Mouse (Mus musculus) brain, embryonic 14.5 days (tissue): ENCODE results near the gene Pagr1a. TPM values are rescaled to one million over a fixed set of nuclear protein-coding genes. Genes with fewer than 3 reads are reported as not detected.

Experiments
- DNase-seq: peaks from one replicate; pipeline ENCODE4 v3.0.0-alpha.2; 2011; ENCODE audit warnings: low read depth
- CTCF ChIP-seq: fragments of 200-500 bp; IDR thresholded peaks from 2 replicates; pipeline ENCODE4 v1.5.1; 2012; ENCODE audit warnings: inconsistent platforms, mild to moderate bottlenecking, moderate library complexity, borderline replicate concordance; ENCODE audit not compliant: insufficient read depth, insufficient read length; ENCODE audit errors: extremely low read depth
- POLR2A ChIP-seq: fragments of 200-500 bp; IDR thresholded peaks from 2 replicates; pipeline ENCODE4 v1.6.1; 2012; ENCODE audit warnings: mild to moderate bottlenecking, inconsistent platforms, borderline replicate concordance; ENCODE audit not compliant: poor library complexity, insufficient read depth, insufficient read length, severe bottlenecking; ENCODE audit errors: extremely low read depth
- polyA plus RNA-seq: library from polyadenylated mRNA; depleted of rRNA; stranded (reverse); fragments of >200 nt; gene quantifications from 2 replicates; pipeline ENCODE4 v1.2.3, GENCODE M21; 2012

The Pagr1a gene
- polyA plus RNA-seq, 1 experiment: 13.0 TPM

DNA sequence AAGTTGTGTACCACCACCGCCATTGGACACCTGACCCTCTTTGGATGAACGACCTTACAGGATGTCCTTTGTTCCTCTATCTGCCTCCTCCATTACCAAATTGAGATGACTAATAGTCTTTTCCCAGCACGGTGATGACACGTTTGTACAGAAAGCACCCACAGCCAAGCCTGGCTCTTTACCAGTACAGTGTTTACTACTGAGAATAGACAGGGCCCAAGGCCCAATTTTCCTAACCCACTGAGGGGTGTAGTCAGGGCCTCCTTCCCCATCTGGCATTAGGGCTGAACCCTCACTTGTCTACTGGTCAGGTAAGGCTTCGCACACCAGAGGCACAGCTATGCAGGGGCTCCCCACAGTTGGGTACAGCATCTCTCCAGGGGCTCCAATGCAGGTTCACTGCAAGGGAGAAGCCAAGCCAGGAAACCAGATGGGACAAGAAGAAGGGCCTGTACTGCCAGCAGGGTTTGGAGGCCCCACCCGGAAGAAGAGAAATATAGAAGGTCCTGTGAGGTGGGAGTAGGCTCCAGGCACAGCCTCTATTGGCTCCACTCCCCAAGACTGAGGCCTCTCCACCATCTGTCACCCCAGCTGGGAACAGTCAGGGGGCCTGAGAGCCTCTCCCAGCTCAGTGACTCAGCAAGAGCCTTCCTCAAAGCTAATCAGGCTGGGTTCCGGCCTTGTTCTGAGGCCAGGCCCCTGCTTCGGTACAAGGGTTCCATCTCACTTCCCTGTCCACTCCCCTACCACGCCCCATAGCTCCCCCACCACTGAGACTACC lies 8.7 kb downstream of the Pagr1a start:
- peak; percentile 87 for DNase-seq
- no peak for TF ChIP-seq CTCF
- TF ChIP-seq POLR2A: no peak

DNA sequence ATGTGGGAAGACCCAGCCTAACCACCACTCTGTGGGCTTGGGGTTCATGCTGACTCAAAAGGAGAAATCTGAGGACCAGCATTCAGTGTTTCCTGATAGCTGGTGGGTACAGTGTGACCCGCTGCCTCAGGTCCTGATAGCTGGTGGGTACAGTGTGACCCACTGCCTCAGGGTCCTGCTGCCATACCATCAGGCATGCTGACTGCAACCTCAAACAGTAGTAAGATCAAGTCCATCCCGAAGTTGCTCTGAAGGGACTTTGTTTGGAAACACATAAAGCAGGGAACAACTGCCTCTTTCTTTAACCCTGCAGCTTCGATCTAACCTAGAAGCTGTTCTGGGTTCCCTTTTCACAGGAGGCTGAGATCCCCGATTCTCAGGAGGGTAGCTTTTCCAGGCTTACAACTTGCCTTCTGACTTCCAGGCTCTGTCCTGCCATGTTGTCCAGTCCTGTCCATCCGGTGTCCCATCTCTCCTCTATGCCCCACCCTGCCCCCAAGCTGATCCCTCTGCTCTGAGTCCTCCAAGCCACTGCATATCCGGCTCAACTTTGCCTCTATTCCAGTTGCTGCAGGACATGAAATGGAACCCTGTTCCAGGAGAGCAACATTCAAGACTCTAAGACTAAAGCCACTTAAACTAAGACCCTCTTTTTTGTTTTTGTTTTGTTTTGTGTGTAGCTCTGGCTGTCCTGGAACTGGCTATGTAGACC lies 9.7 kb downstream of the Pagr1a start:
- TF ChIP-seq CTCF (no peak), POLR2A (no peak)
- no peak for DNase-seq

- DNase-seq: no peak
Observed at GRCm38 (mm10) chr7:127004122-127004875, 12.9 kb downstream of the Pagr1a start.

DNA sequence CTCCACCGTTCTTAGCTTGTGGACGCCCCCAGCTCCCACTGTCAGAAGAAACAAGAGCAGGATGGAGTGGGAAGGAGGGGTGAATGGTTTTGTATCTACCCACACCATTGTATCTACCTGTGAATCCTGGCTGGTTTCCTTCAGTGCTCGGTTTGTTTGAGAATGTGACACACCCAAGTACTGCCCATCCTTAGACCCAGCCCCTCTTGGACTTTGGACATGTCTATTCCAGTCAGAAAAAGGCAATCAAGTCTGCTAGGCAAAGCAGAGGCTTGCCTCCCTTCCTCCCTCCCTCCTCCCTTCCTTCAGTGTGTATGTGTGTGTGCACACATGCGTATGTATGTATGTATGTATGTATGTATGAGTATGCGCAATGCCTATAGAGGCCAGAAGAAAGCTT lies 13.5 kb downstream of the Pagr1a start:
- DNase-seq: no peak
- TF ChIP-seq POLR2A (no peak), CTCF (no peak)

More at GRCm38 (mm10) chr7:127004122-127004875, 12.9 kb downstream of the Pagr1a start:
- TF ChIP-seq CTCF (no peak), POLR2A (no peak)

DNA sequence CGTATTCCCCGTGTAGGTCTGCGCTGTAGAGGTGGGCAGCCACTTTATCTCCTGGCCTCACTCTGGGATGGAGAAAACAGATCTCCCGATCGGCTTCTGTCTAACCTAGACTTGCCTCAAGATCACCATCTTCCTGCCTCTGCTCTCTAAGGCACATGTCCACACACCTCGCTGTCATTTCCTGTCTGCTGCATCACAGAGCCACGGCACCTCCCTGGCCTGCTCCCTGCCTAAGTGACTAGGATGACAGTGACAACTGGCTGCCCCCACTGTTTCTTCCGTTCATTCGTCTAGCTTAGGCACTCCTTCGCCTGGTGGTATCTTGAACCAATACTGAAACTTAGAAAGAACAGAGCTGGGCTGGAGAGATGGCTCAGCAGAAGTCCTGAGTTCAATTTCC lies 17.6 kb downstream of the Pagr1a start:
- TF ChIP-seq CTCF: no peak
- no peak for TF ChIP-seq POLR2A
- DNase-seq: no peak

- TF ChIP-seq CTCF: no peak
- TF ChIP-seq POLR2A: no peak
- no peak for DNase-seq
Observed at GRCm38 (mm10) chr7:126996449-126996848, 20.7 kb downstream of the Pagr1a start.

DNA sequence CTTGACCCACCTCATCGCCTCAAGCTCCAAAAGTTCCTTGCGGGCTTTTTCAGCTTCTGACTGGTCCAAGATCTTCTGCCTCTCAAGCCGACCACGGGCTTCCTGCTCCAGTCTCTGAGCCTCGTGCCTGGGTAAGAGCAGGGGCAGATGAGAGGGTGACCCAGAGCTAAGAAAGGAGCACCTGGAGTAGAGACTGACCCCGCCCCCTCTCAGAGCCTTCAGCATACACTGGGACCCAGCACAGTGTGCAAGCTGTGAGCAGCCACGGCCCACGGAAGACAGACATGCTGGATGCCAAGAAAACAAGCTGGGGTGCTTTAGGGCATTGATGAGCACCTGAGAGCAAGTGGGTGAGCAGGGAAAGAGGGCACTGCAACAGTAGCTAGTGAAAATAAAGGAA lies 28.3 kb downstream of the Pagr1a start:
- DNase-seq: no peak
- no peak for TF ChIP-seq POLR2A
- no peak for TF ChIP-seq CTCF

- peak; percentile 45 for DNase-seq
- peak; percentile 35; the same call in 1 of the 2 replicates for TF ChIP-seq CTCF
- TF ChIP-seq POLR2A: no peak
Observed at GRCm38 (mm10) chr7:126986319-126986718, 30.8 kb downstream of the Pagr1a start.

DNA sequence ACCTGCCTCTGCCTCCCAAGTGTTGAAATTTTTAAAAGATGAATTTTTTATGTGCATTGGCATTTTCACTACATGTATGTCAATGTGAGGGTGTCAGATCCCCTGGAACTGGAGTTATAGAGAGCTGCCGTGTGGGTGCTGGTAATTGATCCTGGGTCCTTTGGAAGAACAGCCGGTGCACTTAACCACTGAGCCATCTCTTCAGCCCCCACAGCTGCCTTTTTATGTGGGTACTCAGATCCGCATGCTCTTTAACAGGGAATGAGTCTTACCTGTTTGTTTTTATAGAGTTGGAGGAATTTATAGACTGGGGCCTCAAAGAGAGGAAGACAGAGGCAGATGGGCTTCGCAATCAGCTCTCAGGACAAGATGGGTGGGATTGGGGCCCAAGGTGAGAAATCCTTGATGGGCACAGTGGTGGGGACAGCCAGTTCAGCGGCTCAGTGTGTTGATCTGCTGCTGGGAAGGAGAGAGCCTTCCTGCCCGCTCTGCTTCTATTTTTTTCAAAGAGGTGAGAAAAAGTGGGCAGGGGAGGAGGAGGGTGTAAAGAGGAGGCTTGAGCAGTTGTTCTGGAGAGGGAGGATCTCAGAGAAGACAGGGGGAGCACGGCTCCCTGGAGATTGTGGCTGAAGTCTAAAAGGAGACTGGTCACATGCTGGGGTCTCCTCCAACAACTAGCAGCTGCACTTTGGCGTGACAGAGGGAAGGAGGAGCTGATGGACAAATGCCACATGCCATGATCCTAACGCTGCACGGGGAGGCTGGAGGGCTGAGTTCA lies 32.3 kb downstream of the Pagr1a start:
- TF ChIP-seq POLR2A (no peak), CTCF (no peak)
- no peak for DNase-seq

DNA sequence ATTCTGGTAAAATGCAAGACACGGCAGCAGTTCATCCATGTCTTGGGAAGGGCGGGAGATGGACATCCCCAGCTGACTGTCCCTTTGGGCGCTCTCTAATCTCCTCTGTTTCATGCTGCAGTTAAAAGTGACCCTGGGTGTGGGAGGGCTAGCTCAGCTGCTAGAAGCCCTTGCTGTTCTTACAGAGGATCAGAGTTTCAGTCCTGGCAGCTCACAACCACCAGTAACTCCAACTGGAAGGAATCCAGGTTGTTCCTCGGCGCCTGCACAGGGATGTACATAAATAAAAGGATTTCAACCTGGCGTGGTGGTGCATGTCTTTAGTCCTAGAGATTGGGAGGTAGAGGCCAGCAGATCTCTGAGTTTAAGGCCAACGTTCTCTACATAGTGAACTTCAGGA lies 34.0 kb downstream of the Pagr1a start:
- TF ChIP-seq POLR2A: no peak
- DNase-seq: no peak

DNA sequence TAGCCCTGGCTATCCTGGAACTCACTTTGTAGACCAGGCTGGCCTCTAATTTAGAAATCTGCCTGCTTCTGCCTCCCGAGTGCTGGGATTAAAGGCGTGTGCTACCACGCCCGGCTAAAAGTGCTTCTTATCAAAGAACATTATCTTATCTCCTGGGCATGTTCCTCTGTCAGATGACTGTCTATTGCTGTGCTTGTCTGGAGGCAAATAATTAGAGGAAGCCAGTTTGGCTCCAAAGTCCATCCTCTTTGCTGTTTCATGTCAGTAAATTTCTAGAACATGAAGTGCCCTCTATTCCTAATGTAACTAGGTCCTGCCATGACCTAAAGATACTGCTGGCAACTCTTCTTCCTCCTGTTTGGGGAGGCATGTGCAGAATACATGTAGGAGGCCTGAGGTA lies 35.1 kb downstream of the Pagr1a start:
- no peak for DNase-seq
- TF ChIP-seq CTCF (no peak), POLR2A (no peak)

- TF ChIP-seq CTCF (no peak), POLR2A (no peak)
- no peak for DNase-seq
Observed at GRCm38 (mm10) chr7:126981601-126982000, 35.6 kb downstream of the Pagr1a start.
